Mouse (Mus musculus): ENCODE measurements around the gene Olfr118. TPM values are rescaled to one million over a fixed set of nuclear protein-coding genes. Genes with fewer than 3 reads are reported as not detected.
"Not testable (repeated sequence)": the region's sequence is repeated elsewhere in the genome, so short reads cannot be mapped to it uniquely, and the experiment has no call there.

Olfr118 gene
- not detected in 2 replicates for polyA plus RNA-seq (2012; rRNA removed)

GRCm38 (mm10) chr17:37666688-37667087 lies at the start of gene Olfr118:
Olfr118 (plus strand) TSS chr17:37666988.
- WGBS = 67% methylated on average over 2 of the region's 2 CpGs

GRCm38 (mm10) chr17:37627009-37627408 lies 39.8 kb upstream of the Olfr118 start, which contains the start of the genes Olfr115 and Olfr116:
Olfr115 (minus strand) TSS chr17:37627109.
Olfr116 (minus strand) TSS chr17:37627199.
- Histone ChIP-seq H3K4me3 (ENCODE audit: extremely low read depth, insufficient read depth, insufficient read length) (no peak within 1 kb of the TSS), H3K27ac (ENCODE audit: insufficient read depth, low read length) (no peak within 1 kb of the TSS), H3K27me3 (ENCODE audit: control insufficient read depth, insufficient read depth, low read length) (no peaks in the 10 kb centered on the region), H3K36me3 (ENCODE audit: control insufficient read depth, insufficient read depth, low read length) (no peaks in the 10 kb centered on the region), H3K4me1 (ENCODE audit: control insufficient read depth, insufficient read depth, insufficient read length) (no peaks in the 10 kb centered on the region)
- TF ChIP-seq CTCF (IDR thresholded peaks at IDR 0.05; ENCODE audit: extremely low read depth, insufficient read depth, insufficient read length, insufficient replicate concordance) = no peak
- no peak for TF ChIP-seq POLR2A (IDR thresholded peaks at IDR 0.05; ENCODE audit: low read depth, low read length)
- DNase-seq (ENCODE audit: low read depth in 1 of 2, low spot score in 2 of 2) = no peak
- 89% methylated on average over 2 of the region's 2 CpGs for WGBS

More at GRCm38 (mm10) chr17:37666688-37667087, at the start of gene Olfr118:
- no peak within 1 kb of the TSS for H3K4me3 ChIP-seq (ENCODE audit: extremely low read depth, insufficient read depth, insufficient read length)
- H3K27ac ChIP-seq (ENCODE audit: insufficient read depth, low read length) = no peak within 1 kb of the TSS
- no peaks in the 10 kb centered on the region for H3K4me1 ChIP-seq (ENCODE audit: control insufficient read depth, insufficient read depth, insufficient read length)
- H3K36me3 ChIP-seq (ENCODE audit: control insufficient read depth, insufficient read depth, low read length) = no peaks in the 10 kb centered on the region
- H3K27me3 ChIP-seq (ENCODE audit: control insufficient read depth, insufficient read depth, low read length) = no peaks in the 10 kb centered on the region
- TF ChIP-seq CTCF (IDR thresholded peaks at IDR 0.05; ENCODE audit: extremely low read depth, insufficient read depth, insufficient read length, insufficient replicate concordance) (no peak), POLR2A (IDR thresholded peaks at IDR 0.05; ENCODE audit: low read depth, low read length) (no peak)
- no peak for DNase-seq (ENCODE audit: low read depth in 1 of 2, low spot score in 2 of 2)

GRCm38 (mm10) chr17:37663682-37664081 lies 3.1 kb upstream of the Olfr118 start, which contains the start of gene Olfr117:
Olfr117 (minus strand) TSS chr17:37663782.
- Histone ChIP-seq H3K27me3 (ENCODE audit: control insufficient read depth, insufficient read depth, low read length) (no peaks in the 10 kb centered on the region), H3K36me3 (ENCODE audit: control insufficient read depth, insufficient read depth, low read length) (no peaks in the 10 kb centered on the region), H3K27ac (ENCODE audit: insufficient read depth, low read length) (no peak within 1 kb of the TSS), H3K4me1 (ENCODE audit: control insufficient read depth, insufficient read depth, insufficient read length) (no peaks in the 10 kb centered on the region), H3K4me3 (ENCODE audit: extremely low read depth, insufficient read depth, insufficient read length) (no peak within 1 kb of the TSS)
- DNase-seq (ENCODE audit: low read depth in 1 of 2, low spot score in 2 of 2) = no peak
- no peak for TF ChIP-seq POLR2A (IDR thresholded peaks at IDR 0.05; ENCODE audit: low read depth, low read length)
- no peak for TF ChIP-seq CTCF (IDR thresholded peaks at IDR 0.05; ENCODE audit: extremely low read depth, insufficient read depth, insufficient read length, insufficient replicate concordance)
- WGBS = 52% methylated on average over 1 of the region's 1 CpGs

- 70% methylated on average over 1 of the region's 1 CpGs for WGBS
- not testable (repeated sequence) for H3K27me3 ChIP-seq (ENCODE audit: control insufficient read depth, insufficient read depth, low read length); H3K27ac ChIP-seq (ENCODE audit: insufficient read depth, low read length); H3K4me3 ChIP-seq (ENCODE audit: extremely low read depth, insufficient read depth, insufficient read length); H3K4me1 ChIP-seq (ENCODE audit: control insufficient read depth, insufficient read depth, insufficient read length); DNase-seq (ENCODE audit: low read depth in 1 of 2, low spot score in 2 of 2); H3K36me3 ChIP-seq (ENCODE audit: control insufficient read depth, insufficient read depth, low read length)
Observed at GRCm38 (mm10) chr17:37696264-37696663, 29.5 kb downstream of the Olfr118 start, which contains the start of gene Olfr119. Olfr119 (plus strand) TSS chr17:37696564.

GRCm38 (mm10) chr17:37721508-37721907 lies 54.7 kb downstream of the Olfr118 start, which contains the start of gene Olfr120:
Olfr120 (plus strand) TSS chr17:37721808.
- Histone ChIP-seq H3K27ac (ENCODE audit: insufficient read depth, low read length) (no peak within 1 kb of the TSS), H3K36me3 (ENCODE audit: control insufficient read depth, insufficient read depth, low read length) (no peaks in the 10 kb centered on the region), H3K4me3 (ENCODE audit: extremely low read depth, insufficient read depth, insufficient read length) (no peak within 1 kb of the TSS), H3K27me3 (ENCODE audit: control insufficient read depth, insufficient read depth, low read length) (no peaks in the 10 kb centered on the region), H3K4me1 (ENCODE audit: control insufficient read depth, insufficient read depth, insufficient read length) (no peaks in the 10 kb centered on the region)
- TF ChIP-seq CTCF (IDR thresholded peaks at IDR 0.05; ENCODE audit: extremely low read depth, insufficient read depth, insufficient read length, insufficient replicate concordance) (no peak), POLR2A (IDR thresholded peaks at IDR 0.05; ENCODE audit: low read depth, low read length) (no peak)
- WGBS = 68% methylated on average over 1 of the region's 1 CpGs
- DNase-seq (ENCODE audit: low read depth in 1 of 2, low spot score in 2 of 2) = no peak

Other genes with a start within 250 kb of the Olfr118 start
- gene Olfr108, start 221.5 kb upstream of the Olfr118 start, polyA plus RNA-seq (2012; rRNA removed) = not detected in 2 replicates
- gene Olfr109, start 208.1 kb upstream of the Olfr118 start, polyA plus RNA-seq (2012; rRNA removed) = not detected in 2 replicates
- 2.7 and 4.5 TPM in 2 replicates for gene H2-M2, start 183.4 kb upstream of the Olfr118 start, polyA plus RNA-seq (2012; rRNA removed)
- 0.05 TPM in 1 of 2 replicates, not detected in the other for gene Olfr110, start 174.5 kb upstream of the Olfr118 start, polyA plus RNA-seq (2012; rRNA removed)
- 0.27 and 0.29 TPM in 2 replicates for gene Olfr111, start 159.0 kb upstream of the Olfr118 start, polyA plus RNA-seq (2012; rRNA removed)
- not detected in 2 replicates for gene Olfr112, start 97.5 kb upstream of the Olfr118 start, polyA plus RNA-seq (2012; rRNA removed)
- gene Olfr113, start 89.3 kb upstream of the Olfr118 start, polyA plus RNA-seq (2012; rRNA removed) = not detected in 2 replicates
- gene Olfr114, start 74.2 kb upstream of the Olfr118 start, polyA plus RNA-seq (2012; rRNA removed) = not detected in 2 replicates
- gene Olfr115, start 39.9 kb upstream of the Olfr118 start, polyA plus RNA-seq (2012; rRNA removed) = not detected in 2 replicates
- gene Olfr116, start 39.8 kb upstream of the Olfr118 start, polyA plus RNA-seq (2012; rRNA removed) = not detected in 2 replicates
- not detected in 2 replicates for gene Olfr117, start 3.2 kb upstream of the Olfr118 start, polyA plus RNA-seq (2012; rRNA removed)
- not detected in 2 replicates for gene Olfr119, start 29.6 kb downstream of the Olfr118 start, polyA plus RNA-seq (2012; rRNA removed)
- gene Olfr120, start 54.8 kb downstream of the Olfr118 start, polyA plus RNA-seq (2012; rRNA removed) = not detected in 2 replicates
- not detected in 2 replicates for gene Olfr121, start 81.9 kb downstream of the Olfr118 start, polyA plus RNA-seq (2012; rRNA removed)
- not detected in 2 replicates for gene Olfr122, start 101.6 kb downstream of the Olfr118 start, polyA plus RNA-seq (2012; rRNA removed)
- not detected in 2 replicates for gene Olfr123, start 126.5 kb downstream of the Olfr118 start, polyA plus RNA-seq (2012; rRNA removed)
- gene Olfr124, start 132.9 kb downstream of the Olfr118 start, polyA plus RNA-seq (2012; rRNA removed) = not detected in 2 replicates
- not detected in 2 replicates for gene Olfr125, start 166.0 kb downstream of the Olfr118 start, polyA plus RNA-seq (2012; rRNA removed)
- gene Olfr126, start 180.5 kb downstream of the Olfr118 start, polyA plus RNA-seq (2012; rRNA removed) = not detected in 2 replicates
- not detected in 2 replicates for gene Olfr127, start 233.4 kb downstream of the Olfr118 start, polyA plus RNA-seq (2012; rRNA removed)